Mouse (Mus musculus) E14TG2a.4 (cell line): ENCODE measurements around the gene Arel1.

Experiments
- H3K27me3 ChIP-seq: 2 replicates; pipeline ENCODE4 v1.6.1; 2014; ENCODE audit warnings: low read length, control low read depth; ENCODE audit not compliant: insufficient read depth
- H3K36me3 ChIP-seq: 2 replicates; pipeline ENCODE4 v1.6.1; 2014; ENCODE audit warnings: low read length, control low read depth; ENCODE audit not compliant: insufficient read depth
- H3K4me1 ChIP-seq: replicated peaks from 2 replicates; pipeline ENCODE4 v1.6.1; 2014; ENCODE audit warnings: low read depth, low read length, control low read depth
- H3K4me3 ChIP-seq: replicated peaks from 2 replicates; pipeline ENCODE4 v1.5.1; 2014; ENCODE audit warnings: mild to moderate bottlenecking, low read length
- H3K9me3 ChIP-seq: 2 replicates; pipeline ENCODE4 v1.6.1; 2014; ENCODE audit warnings: low read length, control low read depth
- CTCF ChIP-seq: conservative IDR thresholded peaks from 2 replicates; pipeline ENCODE4 v1.5.1; 2014; ENCODE audit warnings: low read length
- NANOG ChIP-seq: IDR thresholded peaks from 2 replicates; pipeline ENCODE4 v1.6.1; 2014; ENCODE audit warnings: borderline replicate concordance, low read length, mixed read lengths
- POU5F1 ChIP-seq: IDR thresholded peaks from 2 replicates; pipeline ENCODE4 v1.6.1; 2014; ENCODE audit warnings: low read length, borderline replicate concordance

The Arel1 gene

DNA sequence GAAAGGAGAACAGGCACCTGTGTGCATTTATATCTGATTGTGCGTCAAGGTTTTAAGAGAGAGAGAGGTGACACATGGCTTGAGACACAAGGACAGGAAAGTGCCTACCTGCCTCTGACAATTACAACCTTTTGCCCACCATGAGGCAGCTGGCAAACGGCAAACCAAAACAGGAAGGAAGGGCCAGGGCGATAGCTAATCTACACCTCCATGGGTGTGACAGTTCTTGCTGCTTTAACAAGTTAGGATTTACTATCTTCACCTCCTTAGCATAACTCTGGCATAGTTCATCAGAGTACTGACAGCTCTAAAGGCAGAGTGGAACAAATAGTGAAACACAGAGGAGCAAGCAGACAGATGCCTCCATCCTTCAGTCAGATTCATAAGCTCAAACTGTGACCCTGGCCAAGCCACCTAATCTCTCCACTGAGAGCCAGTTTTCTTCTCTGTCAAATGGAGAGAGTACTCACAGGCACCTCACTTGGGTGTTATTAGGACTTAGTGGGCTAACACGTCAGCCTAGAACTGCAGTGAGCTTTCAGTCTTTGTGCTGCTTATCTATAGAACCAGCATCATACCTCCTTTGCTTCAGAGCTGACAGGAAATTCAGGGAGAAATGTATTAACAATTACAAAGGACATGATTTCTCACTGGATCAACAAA, 26.4 kb downstream of the Arel1 start:
- H3K27me3 ChIP-seq: no peaks in the 10 kb centered on the region
- H3K9me3 ChIP-seq: no peaks in the 10 kb centered on the region
- H3K4me1 ChIP-seq: peaks cover 16% of the 10 kb centered on the region
- no peak overlapping the region for H3K4me3 ChIP-seq
- TF ChIP-seq NANOG (no peak), CTCF (no peak), POU5F1 (no peak)
- H3K36me3 ChIP-seq: peaks cover 47% of the 10 kb centered on the region

DNA sequence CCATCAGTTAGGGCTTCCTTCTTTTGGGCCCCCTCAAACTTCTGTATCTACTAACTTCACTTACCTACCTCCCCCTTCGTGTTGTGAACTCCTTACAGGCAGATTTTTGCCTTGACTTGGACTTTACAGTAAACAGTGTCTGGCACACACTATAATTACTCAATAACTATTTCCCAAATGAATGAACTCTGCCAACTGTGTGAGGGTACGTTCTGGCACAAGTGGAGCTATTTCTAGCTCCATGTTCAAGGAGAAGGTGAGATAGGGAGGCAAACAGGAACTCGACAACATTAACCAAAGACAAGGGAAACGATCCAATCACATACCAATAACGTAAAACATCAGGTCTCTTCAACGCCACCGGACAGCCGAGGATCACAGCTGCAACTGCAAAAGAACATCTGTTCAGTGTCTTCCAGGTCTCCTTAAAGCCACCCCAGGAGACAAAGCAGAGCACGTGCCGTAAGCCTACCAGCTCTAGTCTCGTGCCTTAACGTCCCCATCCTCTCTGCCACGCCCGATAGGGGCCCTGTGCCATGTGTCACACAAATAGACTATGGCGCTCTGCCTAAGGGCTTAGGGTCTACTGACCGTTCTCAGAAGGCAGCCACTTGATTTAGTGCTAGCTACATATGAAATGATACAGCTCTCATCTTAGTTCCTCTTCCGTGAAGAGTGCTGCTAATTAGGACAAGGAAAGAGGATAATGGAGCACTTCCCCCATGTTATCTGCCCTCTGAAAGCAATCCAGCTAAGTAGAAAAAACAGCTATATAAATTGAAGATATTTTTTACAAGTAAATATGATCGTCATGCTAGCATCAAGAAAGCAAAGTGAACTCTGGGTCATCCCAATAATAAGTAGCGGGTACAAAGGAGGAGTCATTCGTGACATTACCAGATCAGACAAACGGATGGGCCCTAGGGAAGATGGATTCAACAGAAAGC, 27.4 kb downstream of the Arel1 start:
- H3K9me3 ChIP-seq: no peaks in the 10 kb centered on the region
- no peaks in the 10 kb centered on the region for H3K27me3 ChIP-seq
- TF ChIP-seq CTCF (no peak), POU5F1 (no peak), NANOG (no peak)
- peaks cover 16% of the 10 kb centered on the region for H3K4me1 ChIP-seq
- H3K4me3 ChIP-seq: no peak overlapping the region
- H3K36me3 ChIP-seq: peaks cover 48% of the 10 kb centered on the region

DNA sequence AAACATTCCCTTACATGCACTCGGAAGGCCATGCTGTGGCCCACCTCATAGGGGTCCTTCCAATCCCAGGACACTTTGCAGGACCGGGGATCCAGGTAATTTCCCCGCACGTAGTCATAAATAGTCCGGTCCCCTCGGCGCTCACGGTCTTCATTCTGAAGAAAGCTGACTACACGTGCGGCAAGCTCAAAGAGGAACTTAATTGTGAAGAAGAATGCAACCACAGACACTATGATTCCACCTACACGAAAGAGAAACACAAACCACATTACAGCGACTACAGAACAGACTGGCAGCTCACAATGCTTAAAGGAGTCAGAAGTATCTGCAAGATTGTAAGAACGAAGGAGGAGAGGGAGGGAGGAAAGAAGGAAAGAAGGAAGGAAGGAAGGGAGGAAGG, 29.0 kb downstream of the Arel1 start:
- TF ChIP-seq CTCF (no peak), POU5F1 (no peak), NANOG (no peak)

DNA sequence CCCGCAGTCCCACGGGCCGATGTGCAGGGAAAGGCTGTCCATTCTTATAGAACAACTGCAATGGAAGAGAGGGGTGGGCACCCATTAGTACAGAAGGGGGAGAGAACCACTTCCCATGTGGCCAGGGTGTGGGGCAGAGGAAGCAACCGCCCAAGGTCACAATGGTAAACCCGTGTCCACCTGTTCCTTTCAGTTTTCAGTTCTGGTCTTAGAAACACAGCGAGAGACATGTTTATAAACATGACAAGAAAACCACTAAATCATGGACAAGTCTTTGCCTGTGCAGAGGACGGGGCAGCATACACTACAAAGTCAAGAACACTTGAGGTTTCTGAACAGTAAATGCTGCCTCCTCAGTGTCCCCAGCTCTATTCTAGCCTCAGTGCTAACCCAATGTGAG, 30.4 kb downstream of the Arel1 start:
- TF ChIP-seq NANOG: no peak
- TF ChIP-seq CTCF: no peak
- no peak for TF ChIP-seq POU5F1

More for the DNA sequence above, 29.0 kb downstream of the Arel1 start:
- H3K4me1 ChIP-seq: peaks cover 16% of the 10 kb centered on the region
- no peaks in the 10 kb centered on the region for H3K27me3 ChIP-seq
- no peaks in the 10 kb centered on the region for H3K9me3 ChIP-seq
- no peak overlapping the region for H3K4me3 ChIP-seq
- H3K36me3 ChIP-seq: peaks cover 48% of the 10 kb centered on the region

GRCm38 (mm10) chr12:84939117-84939516, 31.6 kb downstream of the Arel1 start:
- H3K9me3 ChIP-seq: no peaks in the 10 kb centered on the region
- no peak overlapping the region for H3K4me3 ChIP-seq
- TF ChIP-seq NANOG: no peak
- peaks cover 60% of the 10 kb centered on the region for H3K36me3 ChIP-seq
- no peaks in the 10 kb centered on the region for H3K27me3 ChIP-seq
- peaks cover 16% of the 10 kb centered on the region for H3K4me1 ChIP-seq

More for the DNA sequence above, 30.4 kb downstream of the Arel1 start:
- Histone ChIP-seq H3K4me1 (peaks cover 16% of the 10 kb centered on the region), H3K9me3 (no peaks in the 10 kb centered on the region), H3K36me3 (peaks cover 51% of the 10 kb centered on the region), H3K27me3 (no peaks in the 10 kb centered on the region), H3K4me3 (no peak overlapping the region)

DNA sequence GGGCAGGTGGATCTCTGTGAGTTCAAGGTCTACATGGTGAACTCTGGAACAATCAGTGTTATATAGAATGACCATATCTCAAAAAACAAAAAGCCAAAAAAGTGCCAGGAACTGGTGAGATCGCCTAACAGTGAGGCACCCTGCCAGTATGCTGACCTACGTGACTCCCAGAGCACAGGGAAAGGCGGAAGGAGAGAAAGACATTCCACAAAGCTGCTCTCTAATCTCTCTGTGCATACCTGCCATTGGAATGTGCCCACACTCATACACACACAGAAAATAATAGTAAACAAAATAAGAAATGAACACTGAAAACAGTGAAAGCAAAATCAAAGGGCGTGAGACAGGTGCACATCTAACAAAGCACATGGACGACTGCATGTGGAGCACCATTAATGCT, 35.4 kb downstream of the Arel1 start:
- Histone ChIP-seq H3K27me3 (no peaks in the 10 kb centered on the region), H3K4me1 (peaks cover 15% of the 10 kb centered on the region), H3K9me3 (no peaks in the 10 kb centered on the region), H3K4me3 (no peak overlapping the region), H3K36me3 (peaks cover 60% of the 10 kb centered on the region)
- TF ChIP-seq CTCF: no peak
- no peak for TF ChIP-seq POU5F1
- no peak for TF ChIP-seq NANOG

- H3K27me3 ChIP-seq: no peaks in the 10 kb centered on the region
- H3K4me1 ChIP-seq: peaks cover 20% of the 10 kb centered on the region
- H3K36me3 ChIP-seq: peaks cover 62% of the 10 kb centered on the region
- no peak overlapping the region for H3K4me3 ChIP-seq
- TF ChIP-seq CTCF (no peak), NANOG (no peak), POU5F1 (no peak)
- H3K9me3 ChIP-seq: no peaks in the 10 kb centered on the region
Observed at GRCm38 (mm10) chr12:84932210-84932609, 38.5 kb downstream of the Arel1 start.

- Histone ChIP-seq H3K36me3 (peaks cover 83% of the 10 kb centered on the region), H3K27me3 (no peaks in the 10 kb centered on the region), H3K4me1 (peaks cover 7% of the 10 kb centered on the region), H3K4me3 (no peak overlapping the region), H3K9me3 (no peaks in the 10 kb centered on the region)
- TF ChIP-seq NANOG (no peak), CTCF (no peak), POU5F1 (no peak)
Observed at GRCm38 (mm10) chr12:84926542-84926941, 44.2 kb downstream of the Arel1 start.

DNA sequence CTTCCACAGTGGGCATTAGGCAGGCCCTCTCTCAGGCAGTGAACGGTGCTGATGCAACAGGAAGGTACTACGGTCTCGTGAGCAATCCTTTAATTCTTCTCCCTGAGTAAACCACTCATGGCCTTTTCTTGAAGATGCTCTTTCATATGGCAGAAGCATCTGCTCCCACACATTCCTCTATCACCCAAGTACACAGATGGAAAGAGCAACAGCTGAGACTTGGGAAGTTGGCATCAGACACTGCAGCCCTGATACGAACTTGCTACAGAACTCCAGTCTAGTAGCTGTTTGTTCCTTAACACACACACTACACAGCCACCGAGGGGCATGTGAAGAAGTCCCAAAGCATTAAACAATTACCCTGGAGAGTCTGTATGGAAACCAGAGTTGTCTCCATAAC, 46.4 kb downstream of the Arel1 start:
- TF ChIP-seq NANOG (no peak), POU5F1 (no peak), CTCF (no peak)
- no peaks in the 10 kb centered on the region for H3K9me3 ChIP-seq
- H3K4me3 ChIP-seq: no peak overlapping the region
- H3K27me3 ChIP-seq: no peaks in the 10 kb centered on the region
- H3K36me3 ChIP-seq: peaks cover 83% of the 10 kb centered on the region
- no peaks in the 10 kb centered on the region for H3K4me1 ChIP-seq
